In the genomic region with DNA sequence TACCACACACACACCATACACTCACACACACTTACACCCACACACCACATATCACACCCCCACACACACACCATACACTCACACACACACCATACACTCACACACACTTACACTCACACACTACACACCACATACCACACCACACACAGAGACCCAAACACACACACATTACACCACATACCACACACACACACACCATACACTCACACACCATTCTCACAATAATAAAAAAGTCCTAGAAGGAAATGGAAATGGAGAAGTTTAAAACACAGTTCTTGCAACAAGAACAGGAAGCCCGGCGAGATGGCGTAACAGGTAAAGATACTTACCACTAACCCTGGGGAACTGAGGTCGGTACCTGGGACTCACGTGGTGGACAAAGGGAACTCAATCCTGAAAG, we compare ENCODE assay signal across 22 mouse cellular contexts. TPM values are rescaled to one million over a fixed set of nuclear protein-coding genes. Genes with fewer than 3 reads are reported as not detected.
DNase-seq lines count a peak whose midpoint lies in the region; ATAC-seq and TF ChIP-seq lines count a peak whose summit lies in the region.
"Had no signal": no experiment of that assay in that cellular context is flagged by ENCODE, and none has a peak within 500 bp of the region (broad histone marks: within the 10 kb centered on the region; RNA-seq: fewer than 3 reads in every experiment).

No protein-coding gene starts in this region.

- no peak overlapping the region for H3K4me3 ChIP-seq in myocyte
- no peak overlapping the region for H3K4me3 ChIP-seq in midbrain, embryonic 13.5 days (replicated peaks)
- H3K4me3 ChIP-seq: forebrain, embryonic 10.5 days; megakaryocyte, embryonic 14.5 days; neural tube, embryonic 13.5 days; stomach, embryonic 15.5 days had no signal

- WGBS in midbrain, embryonic 13.5 days, result 95% methylated on average over 5 of the region's 5 CpGs

- H3K4me1 ChIP-seq in midbrain, embryonic 13.5 days (replicated peaks), result no peaks in the 10 kb centered on the region
- H3K4me1 ChIP-seq: stomach, embryonic 15.5 days had no signal

- peak; percentile 51 for TF ChIP-seq POLR2A in myocyte (IDR thresholded peaks at IDR 0.05; ENCODE audit: insufficient read length, low read depth)

- DNase-seq in cerebellum, adult 9-10 months, result peak; percentile 35
- no peak for DNase-seq in cerebellum, adult 11 months
- peak; percentile 47 for DNase-seq in lung, postnatal 36 days
- DNase-seq in lung, postnatal 10 days, result no peak
- DNase-seq in heart, postnatal 36 days, result no peak
- DNase-seq: cerebellum, adult 18-20 months; forebrain, postnatal 0 days; kidney, adult 18-20 months; kidney, postnatal 10 days; left cerebral cortex, postnatal 4 days; midbrain, embryonic 14.5 days; thymus, adult 18-20 months; thymus, postnatal 36 days had no signal

- H3K9me3 ChIP-seq in midbrain, embryonic 13.5 days, result peaks cover 16% of the 10 kb centered on the region
- H3K9me3 ChIP-seq: stomach, embryonic 15.5 days had no signal

- no peak overlapping the region for H3K27ac ChIP-seq in midbrain, embryonic 13.5 days
- H3K27ac ChIP-seq: forebrain, embryonic 10.5 days; neural tube, embryonic 13.5 days; stomach, embryonic 15.5 days had no signal

- peaks cover 25% of the 10 kb centered on the region for H3K79me2 ChIP-seq in myocyte (ENCODE audit: control insufficient read depth, insufficient read depth)

- H3K36me3 ChIP-seq in myocyte (ENCODE audit: control insufficient read depth, insufficient read depth), result peaks cover 30% of the 10 kb centered on the region
- H3K36me3 ChIP-seq in midbrain, embryonic 13.5 days, result peaks cover 19% of the 10 kb centered on the region; the same call in 1 of the 2 replicates
- H3K36me3 ChIP-seq: stomach, embryonic 15.5 days had no signal

- H3ac ChIP-seq in myocyte (ENCODE audit: control insufficient read depth, insufficient read length), result no peak overlapping the region

- no peak for ATAC-seq in midbrain, embryonic 13.5 days
- ATAC-seq: CD4-positive, CD25-positive, alpha-beta regulatory T cell, adult 4 months; forebrain, postnatal 0 days; lung, postnatal 0 days; Patski had no signal

- no peaks in the 10 kb centered on the region for H3K27me3 ChIP-seq in myocyte (ENCODE audit: control insufficient read depth, insufficient read depth, insufficient read length)
- H3K27me3 ChIP-seq in midbrain, embryonic 13.5 days, result peaks cover 12% of the 10 kb centered on the region
- H3K27me3 ChIP-seq: Patski; stomach, embryonic 15.5 days had no signal

- no peak overlapping the region for H3K9ac ChIP-seq in midbrain, embryonic 13.5 days (replicated peaks)
- H3K9ac ChIP-seq: forebrain, postnatal 0 days; neural tube, embryonic 13.5 days; stomach, embryonic 15.5 days had no signal

- no peak overlapping the region for H3K4me2 ChIP-seq in myocyte (ENCODE audit: low read depth)
- no peak overlapping the region for H3K4me2 ChIP-seq in midbrain, embryonic 13.5 days (replicated peaks)
- H3K4me2 ChIP-seq: neural tube, embryonic 13.5 days; stomach, embryonic 15.5 days had no signal

- intact Hi-C loops in heart, postnatal 36 days (cut with DNase I), result no loop called here

TF ChIP-seq in myocyte, 11 proteins besides CTCF, POLR2A, EP300 and RAD21:
- TF ChIP-seq POLR2AphosphoS2 (IDR thresholded peaks at IDR 0.05; ENCODE audit: insufficient read length, low read depth), result peak; percentile 39
- TF ChIP-seq TCF3 (IDR thresholded peaks at IDR 0.05; ENCODE audit: insufficient read length, low read depth), result no peak
- no peak for TF ChIP-seq REST (IDR thresholded peaks at IDR 0.05; ENCODE audit: insufficient read depth, insufficient read length)
- TF ChIP-seq SRF (IDR thresholded peaks at IDR 0.05; ENCODE audit: control insufficient read depth, insufficient read length, low read depth), result no peak

RNA-seq across cellular contexts. Expression of gene Chac1, which starts 5.8 kb away (rescaled TPM):
- 273 TPM for polyA plus RNA-seq in myocyte (2012; fragmentation: generic; extraction: Trizol)
- 10 to 100 TPM; 11.3 to 12.3 TPM for total RNA-seq in heart, postnatal 36 days (2021)
- polyA plus RNA-seq in midbrain, embryonic 13.5 days (2015; fragmentation: Nextera tagmentation; extraction: Ambion mirVana), result 4.0 and 4.3 TPM in 2 replicates
- polyA plus RNA-seq: CD4-positive, CD25-positive, alpha-beta regulatory T cell, adult 4 months had no signal

RNA-seq across cellular contexts. Expression of gene Dll4, which starts 31.2 kb away (rescaled TPM):
- polyA plus RNA-seq in myocyte (2012; fragmentation: generic; extraction: Trizol), result not detected
- total RNA-seq in heart, postnatal 36 days (2021), result 10 to 100 TPM; 16.3 to 22.1 TPM
- 5.4 and 5.9 TPM in 2 replicates for polyA plus RNA-seq in midbrain, embryonic 13.5 days (2015; fragmentation: Nextera tagmentation; extraction: Ambion mirVana)
- polyA plus RNA-seq: CD4-positive, CD25-positive, alpha-beta regulatory T cell, adult 4 months had no signal

Comparison
In these comparisons a context has a peak if more than half of its experiments do, and no peak if none do; other contexts are left out.
1. DNase-seq: peak in cerebellum, adult 9-10 months (single experiment) and lung, postnatal 36 days (single experiment); none in cerebellum, adult 11 months (single experiment), lung, postnatal 10 days (single experiment) and heart, postnatal 36 days (0 of 2).
2. RNA of gene Chac1, which starts 5.8 kb away (polyA plus RNA-seq): 273 TPM in myocyte (single experiment); 4.0 to 4.3 TPM in midbrain, embryonic 13.5 days; every median in the first group is over 10 times any median in the second.